ENCODE assay signal across 21 mouse cellular contexts in the genomic region with DNA sequence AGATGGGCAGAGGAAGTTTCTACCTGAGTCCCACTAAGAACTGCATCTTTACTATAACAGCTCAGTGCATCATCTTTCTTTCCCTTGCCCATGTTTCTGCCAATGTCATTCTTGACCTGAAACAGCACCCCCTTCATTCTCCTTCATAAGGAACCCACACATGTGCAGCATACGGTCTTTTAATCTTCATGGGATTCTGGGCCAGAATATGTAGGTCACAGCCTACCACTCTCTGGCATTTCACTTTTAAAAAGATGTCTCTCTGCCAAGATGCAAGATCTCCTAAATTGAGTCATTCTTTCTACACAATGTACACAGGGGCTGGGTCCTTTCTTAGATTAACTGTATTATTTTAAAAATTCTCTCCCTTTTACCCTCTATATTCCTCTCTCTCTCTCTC.
"Had no signal": no experiment of that assay in that cellular context is flagged by ENCODE, and none has a peak within 500 bp of the region (broad histone marks: within the 10 kb centered on the region; RNA-seq: fewer than 3 reads in every experiment).

No protein-coding gene starts in this region.

- H3K27me3 ChIP-seq: heart, embryonic 12.5 days; hindbrain, embryonic 13.5 days; hindbrain, embryonic 15.5 days; limb, embryonic 12.5 days; liver, embryonic 13.5 days had no signal

- H3K4me3 ChIP-seq: heart, embryonic 10.5 days; heart, embryonic 12.5 days; hindbrain, embryonic 13.5 days; hindbrain, embryonic 15.5 days; layer of hippocampus, adult 2 months; left cerebral cortex, adult 2 months; limb, embryonic 10.5 days; limb, embryonic 12.5 days; liver, embryonic 13.5 days had no signal

- H3K27ac ChIP-seq: heart, embryonic 10.5 days; hindbrain, embryonic 13.5 days; hindbrain, embryonic 15.5 days; hindbrain, postnatal 0 days; layer of hippocampus, adult 2 months; left cerebral cortex, adult 2 months; limb, embryonic 10.5 days; limb, embryonic 12.5 days; liver, embryonic 13.5 days had no signal

- ATAC-seq: hindbrain, postnatal 0 days; intestine, embryonic 16.5 days had no signal

- H3K4me1 ChIP-seq: heart, embryonic 10.5 days; heart, embryonic 12.5 days; hindbrain, embryonic 15.5 days; limb, embryonic 10.5 days; limb, embryonic 12.5 days; liver, embryonic 13.5 days had no signal

- H3K36me3 ChIP-seq: heart, embryonic 10.5 days; heart, embryonic 12.5 days; hindbrain, embryonic 13.5 days; hindbrain, embryonic 15.5 days; limb, embryonic 10.5 days; limb, embryonic 12.5 days; liver, embryonic 13.5 days had no signal

- DNase-seq: gastrocnemius, postnatal 14 days; gastrocnemius, postnatal 36 days; heart, adult 18-20 months; heart, postnatal 10 days; kidney, adult 11 months; kidney, adult 8-10 months; kidney, postnatal 10 days; kidney, postnatal 25 days; kidney, postnatal 4 days; liver; liver, embryonic 13.5 days had no signal
